Mouse (Mus musculus) embryonic facial prominence, embryonic 13.5 days (tissue): Measurements from ENCODE around the gene Dapl1. TPM values are rescaled to one million over a fixed set of nuclear protein-coding genes. Genes with fewer than 3 reads are reported as not detected.
A peak's percentile ranks its signal among the peaks of the same experiment; 100 is the strongest.

ENCODE experiments used
- ATAC-seq: fragments of 200-750 bp; cut with Nextera tagmentation; 2 replicates; pipeline ENCODE4 v1.8.0; 2017; ENCODE audit warnings: low read depth; ENCODE audit not compliant: insufficient number of reproducible peaks, insufficient read depth, low FRiP score, low TSS enrichment
- H3K27ac ChIP-seq: fragments of 300-500 bp; sonication (generic); 2 replicates; pipeline ENCODE4 v1.5.1; 2015; ENCODE audit warnings: moderate library complexity, mild to moderate bottlenecking, inconsistent platforms
- H3K27me3 ChIP-seq: fragments of 300-500 bp; sonication (generic); 2 replicates; pipeline ENCODE4 v1.6.1; 2015; ENCODE audit warnings: mild to moderate bottlenecking, inconsistent platforms
- H3K36me3 ChIP-seq: fragments of 300-500 bp; sonication (generic); 2 replicates; pipeline ENCODE4 v1.6.1; 2015; ENCODE audit warnings: mild to moderate bottlenecking, inconsistent platforms
- H3K4me1 ChIP-seq: fragments of 300-500 bp; sonication (generic); 2 replicates; pipeline ENCODE4 v1.6.1; 2015; ENCODE audit warnings: inconsistent platforms
- H3K4me2 ChIP-seq: fragments of 300-500 bp; sonication (generic); 2 replicates; pipeline ENCODE4 v1.6.1; 2015; ENCODE audit warnings: moderate library complexity, mild to moderate bottlenecking, inconsistent platforms
- H3K4me3 ChIP-seq: fragments of 300-500 bp; sonication (generic); 2 replicates; pipeline ENCODE4 v1.5.1; 2015; ENCODE audit warnings: mild to moderate bottlenecking, inconsistent platforms
- H3K9ac ChIP-seq: fragments of 300-500 bp; sonication (generic); 2 replicates; pipeline ENCODE4 v1.6.1; 2015; ENCODE audit warnings: mild to moderate bottlenecking, inconsistent platforms
- H3K9me3 ChIP-seq: fragments of 300-500 bp; sonication (generic); 2 replicates; pipeline ENCODE4 v1.6.1; 2016; ENCODE audit warnings: inconsistent platforms
- WGBS: fragments of 180-500 bp; shearing (Covaris S2); methylation state at CpG from one replicate; pipeline ENCODE4 v1.1.7; 2015; ENCODE audit warnings: mixed read lengths; 5-methylcytosine and 5-hydroxymethylcytosine counted together
- polyA plus RNA-seq: library from polyadenylated mRNA; unstranded; fragments of >200 nt; fragmentation: Nextera tagmentation; extraction: Ambion mirVana; gene quantifications from 2 replicates; pipeline ENCODE4 v1.2.1, GENCODE M21; 2015

The Dapl1 gene
- polyA plus RNA-seq, 1 experiment from 2014 or later, result 15.9 TPM

DNA sequence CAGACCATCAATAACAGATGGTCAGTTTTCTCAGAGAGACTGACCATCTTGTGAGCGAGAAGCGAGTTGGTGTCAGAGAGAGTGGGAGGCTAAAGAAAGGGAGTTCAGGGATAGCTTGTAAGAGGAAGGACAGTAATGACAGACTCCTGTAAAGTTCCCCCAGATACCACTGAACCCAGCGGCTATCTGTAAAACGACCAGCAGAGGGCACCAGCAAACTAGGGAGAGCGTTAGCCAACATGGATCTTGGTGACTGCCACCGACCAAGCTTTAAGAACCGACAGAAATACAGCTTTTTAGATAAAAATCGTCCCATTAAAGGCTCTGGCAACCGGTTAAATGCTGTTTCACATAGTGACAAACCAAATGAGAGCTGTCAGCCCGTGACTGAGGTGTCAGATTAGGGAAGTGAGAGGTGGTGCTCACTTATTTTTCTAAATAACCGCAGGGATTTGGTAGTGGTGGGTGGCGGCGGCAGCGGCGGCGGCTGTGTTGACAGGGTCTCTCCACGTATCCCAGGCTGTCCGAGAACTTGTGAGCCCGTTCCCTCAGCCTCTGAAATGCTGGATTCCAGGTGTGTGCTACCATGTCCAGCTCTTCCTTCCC lies 37.7 kb downstream of the Dapl1 start:
- Histone ChIP-seq H3K9ac (peak overlapping the region; percentile 58), H3K36me3 (no peaks in the 10 kb centered on the region), H3K4me2 (peak overlapping the region; percentile 56), H3K4me3 (peak overlapping the region; percentile 28), H3K27ac (no peak overlapping the region), H3K4me1 (peaks cover 9% of the 10 kb centered on the region), H3K27me3 (no peaks in the 10 kb centered on the region), H3K9me3 (no peaks in the 10 kb centered on the region)
- ATAC-seq, result 0 out of 2 replicates have a peak, but pooled peaks have one; percentile 62
- 10% methylated on average over 19 of the region's 19 CpGs for WGBS

- no peak for ATAC-seq
- Histone ChIP-seq H3K36me3 (no peaks in the 10 kb centered on the region), H3K4me3 (no peak overlapping the region), H3K4me2 (no peak overlapping the region), H3K9me3 (no peaks in the 10 kb centered on the region), H3K27me3 (no peaks in the 10 kb centered on the region), H3K27ac (no peak overlapping the region), H3K9ac (no peak overlapping the region), H3K4me1 (peaks cover 9% of the 10 kb centered on the region)
- 84% methylated on average over 3 of the region's 3 CpGs for WGBS
Observed at GRCm38 (mm10) chr2:59523526-59523925, 39.1 kb downstream of the Dapl1 start.

- Histone ChIP-seq H3K36me3 (no peaks in the 10 kb centered on the region), H3K4me2 (no peak overlapping the region), H3K4me1 (peaks cover 24% of the 10 kb centered on the region), H3K9ac (no peak overlapping the region), H3K9me3 (no peaks in the 10 kb centered on the region), H3K27me3 (no peaks in the 10 kb centered on the region), H3K27ac (no peak overlapping the region), H3K4me3 (no peak overlapping the region)
- ATAC-seq, result no peak
- 73% methylated on average over 9 of the region's 9 CpGs for WGBS
Observed at GRCm38 (mm10) chr2:59526893-59527292, 42.4 kb downstream of the Dapl1 start.

DNA sequence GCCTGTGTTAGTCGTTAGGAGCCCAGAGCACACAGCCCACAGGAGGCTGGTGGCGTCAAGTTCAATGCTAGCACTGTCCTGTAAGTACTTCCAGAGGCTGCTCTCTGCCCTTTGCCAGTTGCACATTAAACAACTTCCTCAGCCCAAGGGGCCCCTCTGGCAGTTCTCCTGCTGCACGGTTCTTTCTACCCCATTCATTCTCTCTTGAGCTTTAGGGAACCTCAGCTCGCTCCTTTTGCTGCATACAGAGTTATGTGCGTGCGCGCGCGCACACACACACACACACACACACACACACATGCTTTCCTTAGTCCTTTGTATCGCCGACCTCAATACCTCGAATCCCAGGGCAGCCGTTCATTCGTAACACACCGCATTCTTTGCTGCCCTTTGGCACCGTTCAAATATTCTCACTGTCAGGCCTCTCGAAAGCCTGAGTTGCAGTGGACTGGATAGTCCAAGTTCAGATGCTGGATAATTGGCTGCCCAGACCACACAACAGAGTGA lies 45.2 kb downstream of the Dapl1 start:
- 42% methylated on average over 17 of the region's 17 CpGs for WGBS
- H3K4me1 ChIP-seq, result peaks cover 17% of the 10 kb centered on the region
- H3K4me3 ChIP-seq, result no peak overlapping the region
- no peak overlapping the region for H3K4me2 ChIP-seq
- no peaks in the 10 kb centered on the region for H3K27me3 ChIP-seq
- H3K9ac ChIP-seq, result no peak overlapping the region; the same call in 1 of the 2 replicates
- no peak for ATAC-seq
- no peaks in the 10 kb centered on the region for H3K36me3 ChIP-seq
- no peaks in the 10 kb centered on the region for H3K9me3 ChIP-seq
- 0 out of 2 replicates have a peak overlapping the region, but pooled peaks have one; percentile 18 for H3K27ac ChIP-seq

DNA sequence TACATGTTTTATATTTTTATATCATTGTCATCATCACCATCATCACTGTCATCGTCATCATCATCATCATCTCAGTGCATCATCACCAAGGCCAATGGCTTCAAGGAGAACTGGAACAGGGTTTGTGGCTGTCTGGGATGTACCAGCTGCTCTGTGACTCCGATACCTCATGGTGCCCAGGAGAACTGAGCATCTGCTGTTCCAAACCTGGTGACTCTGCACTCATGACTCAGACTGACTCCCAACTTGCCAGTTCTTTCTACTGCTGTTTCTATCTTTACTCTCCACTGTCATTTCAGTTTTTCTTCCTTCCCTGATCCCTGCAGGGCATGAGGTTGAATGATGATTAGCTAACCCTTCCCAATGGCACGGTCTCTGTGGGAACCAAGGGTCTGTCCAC lies 46.4 kb downstream of the Dapl1 start:
- Histone ChIP-seq H3K4me1 (peaks cover 17% of the 10 kb centered on the region), H3K9me3 (no peaks in the 10 kb centered on the region), H3K9ac (no peak overlapping the region), H3K36me3 (no peaks in the 10 kb centered on the region), H3K4me2 (no peak overlapping the region), H3K27ac (no peak overlapping the region), H3K4me3 (no peak overlapping the region), H3K27me3 (no peaks in the 10 kb centered on the region)
- WGBS, result 90% methylated on average over 3 of the region's 3 CpGs
- ATAC-seq, result no peak

- H3K4me1 ChIP-seq, result peaks cover 17% of the 10 kb centered on the region
- no peaks in the 10 kb centered on the region for H3K36me3 ChIP-seq
- H3K27ac ChIP-seq, result no peak overlapping the region
- no peaks in the 10 kb centered on the region for H3K27me3 ChIP-seq
- no peak overlapping the region for H3K9ac ChIP-seq
- WGBS, result 84% methylated on average over 3 of the region's 3 CpGs
- H3K4me2 ChIP-seq, result no peak overlapping the region
- H3K4me3 ChIP-seq, result no peak overlapping the region
- H3K9me3 ChIP-seq, result no peaks in the 10 kb centered on the region
- no peak for ATAC-seq
Observed at GRCm38 (mm10) chr2:59532999-59533398, 48.5 kb downstream of the Dapl1 start.

DNA sequence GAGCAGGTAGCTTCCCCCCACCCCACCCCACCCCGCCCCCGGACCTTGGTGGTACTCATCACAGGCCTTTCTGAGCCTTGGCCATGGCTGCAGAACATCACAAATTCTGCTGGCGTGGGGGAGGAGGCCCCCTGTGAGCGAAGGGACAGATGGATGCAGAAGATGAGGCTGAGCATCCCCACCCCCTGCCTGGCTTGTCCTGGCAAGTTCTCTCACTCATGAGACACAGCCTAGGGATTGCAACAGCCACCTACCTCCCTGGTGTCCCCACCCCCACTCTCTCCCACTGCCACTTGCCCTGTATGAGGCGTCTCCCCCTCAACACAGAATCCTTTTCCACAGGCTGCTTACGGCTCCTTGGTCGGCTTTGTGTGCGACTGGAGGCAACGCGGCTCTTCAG lies 49.1 kb downstream of the Dapl1 start:
- H3K9me3 ChIP-seq, result no peaks in the 10 kb centered on the region
- no peak overlapping the region for H3K27ac ChIP-seq
- ATAC-seq, result no peak
- WGBS, result 81% methylated on average over 10 of the region's 10 CpGs
- H3K27me3 ChIP-seq, result no peaks in the 10 kb centered on the region
- no peak overlapping the region for H3K4me2 ChIP-seq
- H3K4me3 ChIP-seq, result no peak overlapping the region
- no peaks in the 10 kb centered on the region for H3K36me3 ChIP-seq
- H3K4me1 ChIP-seq, result peaks cover 20% of the 10 kb centered on the region
- no peak overlapping the region for H3K9ac ChIP-seq

GRCm38 (mm10) chr2:59533971-59534748 lies 49.7 kb downstream of the Dapl1 start:
- ATAC-seq, result no peak
- Histone ChIP-seq H3K9me3 (no peaks in the 10 kb centered on the region), H3K4me3 (no peak overlapping the region), H3K4me2 (no peak overlapping the region), H3K27ac (no peak overlapping the region), H3K27me3 (no peaks in the 10 kb centered on the region), H3K36me3 (no peaks in the 10 kb centered on the region), H3K4me1 (peaks cover 19% of the 10 kb centered on the region), H3K9ac (no peak overlapping the region)
- WGBS, result 78% methylated on average over 15 of the region's 15 CpGs

DNA sequence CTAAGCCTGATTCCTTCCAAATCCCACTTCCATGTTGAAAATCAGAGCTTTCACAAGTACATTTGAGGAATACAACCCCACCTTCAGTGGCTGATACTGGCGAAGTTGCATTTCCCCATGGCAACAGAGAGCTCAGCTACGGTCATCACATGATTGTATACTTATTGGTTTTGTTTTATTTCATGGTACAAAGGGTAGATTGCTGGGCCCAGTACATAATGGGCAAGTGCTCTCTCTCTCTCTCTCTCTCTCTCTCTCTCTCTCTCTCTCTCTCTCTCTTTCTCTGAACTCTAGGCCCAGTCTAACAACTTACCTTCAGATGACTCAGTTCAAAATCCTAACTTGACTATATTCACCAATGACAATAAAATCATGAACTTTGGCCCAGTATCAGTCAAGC lies 52.5 kb downstream of the Dapl1 start:
- 86% methylated on average over 2 of the region's 2 CpGs for WGBS
- H3K4me2 ChIP-seq, result no peak overlapping the region
- no peak overlapping the region for H3K9ac ChIP-seq
- no peaks in the 10 kb centered on the region for H3K9me3 ChIP-seq
- peaks cover 9% of the 10 kb centered on the region for H3K4me1 ChIP-seq
- no peak overlapping the region for H3K4me3 ChIP-seq
- no peak overlapping the region for H3K27ac ChIP-seq
- no peak for ATAC-seq
- no peaks in the 10 kb centered on the region for H3K27me3 ChIP-seq
- H3K36me3 ChIP-seq, result no peaks in the 10 kb centered on the region

DNA sequence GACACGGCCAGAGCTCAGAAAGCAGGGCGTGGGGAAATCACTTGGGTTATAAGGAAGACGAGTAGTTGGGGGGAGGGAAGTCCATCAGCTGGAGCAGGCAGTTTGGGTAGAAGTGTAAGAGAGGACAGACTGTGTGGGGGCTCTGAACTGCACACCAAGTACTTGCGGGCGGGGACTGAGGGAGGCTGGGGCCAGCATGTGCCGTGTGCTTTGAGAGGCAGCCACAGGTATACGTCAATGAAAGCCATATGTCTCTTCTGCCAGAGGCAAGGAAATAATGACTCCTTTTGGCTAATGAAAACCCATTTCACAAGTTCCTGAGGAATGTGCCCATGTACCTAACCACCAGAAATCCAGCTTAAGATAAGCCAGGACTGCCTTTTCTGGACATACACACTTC lies 53.6 kb downstream of the Dapl1 start:
- no peak overlapping the region for H3K9ac ChIP-seq
- no peaks in the 10 kb centered on the region for H3K27me3 ChIP-seq
- 25% methylated on average over 7 of the region's 7 CpGs for WGBS
- no peaks in the 10 kb centered on the region for H3K36me3 ChIP-seq
- no peak overlapping the region for H3K4me2 ChIP-seq
- ATAC-seq, result no peak
- H3K4me3 ChIP-seq, result no peak overlapping the region
- peaks cover 9% of the 10 kb centered on the region for H3K4me1 ChIP-seq
- H3K27ac ChIP-seq, result no peak overlapping the region
- no peaks in the 10 kb centered on the region for H3K9me3 ChIP-seq

- H3K9me3 ChIP-seq, result no peaks in the 10 kb centered on the region
- peaks cover 21% of the 10 kb centered on the region for H3K4me1 ChIP-seq
- no peak overlapping the region for H3K4me3 ChIP-seq
- no peaks in the 10 kb centered on the region for H3K36me3 ChIP-seq
- no peak overlapping the region for H3K27ac ChIP-seq
- H3K4me2 ChIP-seq, result no peak overlapping the region
- no peak for ATAC-seq
- 62% methylated on average over 4 of the region's 4 CpGs for WGBS
- no peaks in the 10 kb centered on the region for H3K27me3 ChIP-seq
- H3K9ac ChIP-seq, result no peak overlapping the region
Observed at GRCm38 (mm10) chr2:59539796-59540195, 55.3 kb downstream of the Dapl1 start.
